Mouse (Mus musculus) hindbrain, postnatal 0 days (tissue): ENCODE data around the gene Sun1. TPM values are rescaled to one million over a fixed set of nuclear protein-coding genes. Genes with fewer than 3 reads are reported as not detected.

Experiments
- ATAC-seq: fragments of 200-750 bp; cut with Nextera tagmentation; 2 replicates; pipeline ENCODE4 v1.8.0; 2017; ENCODE audit warnings: mild to moderate bottlenecking, moderate TSS enrichment, moderate library complexity
- DNase-seq: peaks from one replicate; pipeline ENCODE4 v3.0.0-alpha.2; 2015; ENCODE audit warnings: low spot score
- H3K27ac ChIP-seq: fragments of 300-500 bp; sonication (generic); 2 replicates; pipeline ENCODE4 v1.5.1; 2014; ENCODE audit warnings: mild to moderate bottlenecking
- H3K27me3 ChIP-seq: fragments of 300-500 bp; sonication (generic); 2 replicates; pipeline ENCODE4 v1.6.1; 2014; ENCODE audit warnings: low read length, mixed read lengths; ENCODE audit not compliant: insufficient read depth
- H3K36me3 ChIP-seq: fragments of 300-500 bp; sonication (generic); 2 replicates; pipeline ENCODE4 v1.6.1; 2014; ENCODE audit warnings: low read length, mixed read lengths; ENCODE audit not compliant: insufficient read depth
- H3K4me1 ChIP-seq: fragments of 300-500 bp; sonication (generic); 2 replicates; pipeline ENCODE4 v1.6.1; 2014; ENCODE audit warnings: antibody characterized with exemption, low read length, mixed read lengths; ENCODE audit not compliant: insufficient read depth
- H3K4me2 ChIP-seq: fragments of 300-500 bp; sonication (generic); 2 replicates; pipeline ENCODE4 v1.6.1; 2014; ENCODE audit warnings: low read depth, mild to moderate bottlenecking, low read length, moderate library complexity, mixed read lengths
- H3K4me3 ChIP-seq: fragments of 300-500 bp; sonication (generic); 2 replicates; pipeline ENCODE4 v1.5.1; 2014; ENCODE audit warnings: low read length
- H3K9ac ChIP-seq: fragments of 300-500 bp; sonication (generic); replicated peaks from 2 replicates; pipeline ENCODE4 v1.6.1; 2014; ENCODE audit warnings: mild to moderate bottlenecking, low read length, moderate library complexity, mixed read lengths
- H3K9me3 ChIP-seq: fragments of 300-500 bp; sonication (generic); 2 replicates; pipeline ENCODE4 v1.6.1; 2016; ENCODE audit warnings: low read length, mixed read lengths
- CTCF ChIP-seq: IDR thresholded peaks from 2 replicates; pipeline ENCODE4 v1.5.1; 2016; ENCODE audit warnings: antibody characterized with exemption, control low read depth, low read depth
- WGBS: fragments of 180-500 bp; shearing (Covaris S2); extraction: QIAGEN DNeasy Blood & Tissue Kit; methylation state at CpG from one replicate; pipeline ENCODE4 v1.1.7; 2014; 5-methylcytosine and 5-hydroxymethylcytosine counted together
- polyA plus RNA-seq: library from polyadenylated mRNA; unstranded; fragments of >200 nt; fragmentation: Nextera tagmentation; extraction: Ambion mirVana; gene quantifications from 2 replicates; pipeline ENCODE4 v1.2.1, GENCODE M21; 2015
- total RNA-seq: library from RNA; depleted of rRNA; stranded (reverse); fragments of >200 nt; gene quantifications from 2 replicates; pipeline ENCODE4 v1.2.3, GENCODE M21; 2014

Gene Sun1
- total and polyA plus RNA-seq, 2 experiments from 2014 or later = 33.9 to 78.5 TPM

DNA sequence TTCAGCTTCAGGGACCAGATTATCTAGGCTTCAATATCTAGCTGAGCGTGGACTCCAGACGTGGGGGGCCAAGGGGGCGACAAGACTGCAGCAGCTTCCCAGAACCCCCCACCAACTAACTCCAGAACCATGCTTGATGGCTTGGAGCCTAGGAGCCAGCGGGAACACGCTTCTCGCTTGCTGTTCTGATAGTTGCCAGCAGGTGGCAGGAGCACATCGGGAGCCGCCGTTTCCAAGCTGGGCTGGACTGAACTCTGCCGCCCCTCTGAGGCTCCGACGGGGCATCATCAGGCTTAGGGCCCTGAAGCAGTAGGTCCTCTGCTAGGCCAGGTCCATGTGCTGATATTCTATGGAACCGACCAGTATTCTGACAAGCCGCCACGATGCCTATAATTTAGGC is 81.8 kb downstream of the Sun1 start:
- DNase-seq = peak; percentile 90
- H3K27ac ChIP-seq = no peak overlapping the region
- TF ChIP-seq CTCF = peak; percentile 98
- ATAC-seq = peak; percentile 68
- WGBS = 7% methylated on average over 15 of the region's 15 CpGs
- no peaks in the 10 kb centered on the region for H3K9me3 ChIP-seq
- H3K4me1 ChIP-seq = no peaks in the 10 kb centered on the region
- no peaks in the 10 kb centered on the region for H3K27me3 ChIP-seq
- H3K9ac ChIP-seq = no peak overlapping the region
- H3K36me3 ChIP-seq = no peaks in the 10 kb centered on the region; the same call in 1 of the 2 replicates
- H3K4me2 ChIP-seq = no peak overlapping the region
- H3K4me3 ChIP-seq = no peak overlapping the region

DNA sequence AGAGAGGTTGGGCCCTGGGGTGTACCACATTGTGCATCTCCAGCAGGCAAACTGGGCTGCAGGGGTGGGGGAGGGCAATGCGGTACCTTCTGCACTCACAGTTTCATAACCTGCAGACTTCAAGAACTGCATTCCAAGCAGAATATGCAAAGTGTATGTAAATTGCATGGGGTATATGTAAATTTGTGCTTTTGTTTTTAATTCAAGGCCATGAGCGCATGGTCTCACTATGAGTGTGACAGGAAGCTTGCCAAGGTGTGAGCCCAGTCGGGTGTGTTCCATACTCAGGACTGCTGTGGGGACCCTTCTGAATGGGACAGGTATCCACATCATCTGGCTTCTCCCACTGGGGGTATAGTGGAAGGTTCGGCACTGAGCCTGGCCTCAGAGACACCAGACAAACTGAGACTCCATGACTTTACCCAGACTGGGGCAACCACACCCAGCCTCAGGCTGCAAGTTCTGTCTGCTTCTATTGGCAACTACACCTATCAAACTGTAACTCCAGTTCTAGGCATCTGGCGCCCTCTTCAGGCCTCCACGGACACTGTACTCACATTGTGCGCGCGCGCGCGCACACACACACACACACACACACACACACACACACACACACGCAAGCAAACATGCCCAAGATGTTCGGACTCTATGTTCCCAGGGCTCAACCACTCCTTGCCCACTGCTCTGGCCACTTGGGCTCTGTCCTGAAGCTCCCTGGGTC is 83.2 kb downstream of the Sun1 start:
- H3K4me1 ChIP-seq = no peaks in the 10 kb centered on the region
- no peaks in the 10 kb centered on the region for H3K9me3 ChIP-seq
- H3K4me3 ChIP-seq = no peak overlapping the region
- DNase-seq (no peak), ATAC-seq (no peak)
- no peaks in the 10 kb centered on the region for H3K27me3 ChIP-seq
- H3K27ac ChIP-seq = no peak overlapping the region
- 95% methylated on average over 14 of the region's 14 CpGs for WGBS
- peak; percentile 25; the same call in 1 of the 2 replicates for TF ChIP-seq CTCF
- H3K4me2 ChIP-seq = no peak overlapping the region
- H3K9ac ChIP-seq = no peak overlapping the region
- H3K36me3 ChIP-seq = no peaks in the 10 kb centered on the region; the same call in 1 of the 2 replicates

- H3K9me3 ChIP-seq = no peaks in the 10 kb centered on the region
- WGBS = 47% methylated on average over 8 of the region's 8 CpGs
- H3K9ac ChIP-seq = no peak overlapping the region
- ATAC-seq (no peak), DNase-seq (no peak)
- no peaks in the 10 kb centered on the region for H3K4me1 ChIP-seq
- H3K36me3 ChIP-seq = no peaks in the 10 kb centered on the region; the same call in 1 of the 2 replicates
- no peak overlapping the region for H3K27ac ChIP-seq
- no peak overlapping the region for H3K4me2 ChIP-seq
- TF ChIP-seq CTCF = no peak
- no peaks in the 10 kb centered on the region for H3K27me3 ChIP-seq
- H3K4me3 ChIP-seq = no peak overlapping the region
Observed at GRCm38 (mm10) chr5:139285383-139286067, 85.1 kb downstream of the Sun1 start.

DNA sequence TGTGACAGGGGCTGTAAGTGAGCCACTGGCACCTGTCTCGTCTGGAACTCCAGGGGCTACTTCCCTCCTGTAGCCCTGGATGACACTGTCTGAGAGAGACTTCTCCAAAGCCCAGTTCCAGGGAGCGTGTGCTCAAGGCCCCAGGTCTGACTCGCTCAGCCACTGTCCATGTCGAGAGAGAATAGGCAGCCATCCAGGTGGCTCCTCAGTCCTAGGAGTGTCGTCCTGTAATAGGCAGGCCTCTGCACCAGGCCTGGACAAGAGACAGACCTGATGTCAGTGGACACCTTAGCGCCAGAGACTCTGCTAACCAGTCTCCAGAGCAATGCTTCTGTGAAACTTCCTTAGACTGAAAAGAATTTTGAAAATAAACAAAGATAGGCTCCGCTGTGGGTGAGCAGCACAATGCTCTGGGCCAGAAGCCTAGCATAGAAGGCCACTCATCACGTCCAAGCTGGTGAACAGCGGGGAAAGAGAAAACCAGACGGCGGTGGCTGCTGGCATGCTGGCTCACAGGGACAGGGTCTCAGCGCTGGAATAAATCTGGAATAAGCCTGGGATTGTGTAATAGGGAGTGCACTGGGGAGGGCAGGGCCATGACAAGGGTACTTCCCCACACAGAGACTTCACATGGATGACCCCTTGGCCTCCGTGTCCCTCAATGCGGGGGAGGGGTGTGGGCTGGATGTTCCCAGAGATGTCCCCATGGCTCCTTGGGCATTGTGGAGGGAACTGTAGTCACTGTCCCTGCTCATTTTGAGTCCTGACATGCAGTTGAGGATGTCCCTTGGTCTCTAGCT is 85.9 kb downstream of the Sun1 start:
- 63% methylated on average over 14 of the region's 14 CpGs for whole genome bisulfite sequencing

DNA sequence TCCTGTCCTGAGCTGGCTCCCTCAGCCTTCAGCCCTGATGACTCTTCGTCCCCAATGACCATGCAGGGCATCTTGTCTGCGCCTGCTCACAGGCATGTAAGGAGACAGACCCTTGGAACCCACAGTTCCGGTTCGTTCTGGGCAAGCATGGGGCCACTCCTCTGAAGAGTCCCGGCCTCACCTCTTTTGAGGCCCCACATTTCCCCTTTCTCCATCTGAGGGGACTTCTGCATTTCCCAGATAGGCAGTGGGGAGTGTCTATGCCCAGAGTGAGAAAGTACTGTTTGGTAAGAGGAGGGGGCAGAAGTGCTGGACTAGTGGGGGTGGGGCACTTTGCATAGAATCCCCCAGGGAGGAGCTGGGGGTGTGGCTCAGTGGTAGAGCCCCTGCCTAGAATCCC is 86.7 kb downstream of the Sun1 start:
- no peaks in the 10 kb centered on the region for H3K9me3 ChIP-seq
- TF ChIP-seq CTCF = no peak
- H3K27me3 ChIP-seq = no peaks in the 10 kb centered on the region

More for the DNA sequence above, 85.9 kb downstream of the Sun1 start:
- Histone ChIP-seq H3K27me3 (no peaks in the 10 kb centered on the region), H3K4me1 (no peaks in the 10 kb centered on the region), H3K9me3 (no peaks in the 10 kb centered on the region), H3K4me2 (no peak overlapping the region), H3K4me3 (no peak overlapping the region), H3K36me3 (no peaks in the 10 kb centered on the region; the same call in 1 of the 2 replicates), H3K27ac (no peak overlapping the region), H3K9ac (no peak overlapping the region)
- DNase-seq (no peak), ATAC-seq (no peak)
- no peak for TF ChIP-seq CTCF

DNA sequence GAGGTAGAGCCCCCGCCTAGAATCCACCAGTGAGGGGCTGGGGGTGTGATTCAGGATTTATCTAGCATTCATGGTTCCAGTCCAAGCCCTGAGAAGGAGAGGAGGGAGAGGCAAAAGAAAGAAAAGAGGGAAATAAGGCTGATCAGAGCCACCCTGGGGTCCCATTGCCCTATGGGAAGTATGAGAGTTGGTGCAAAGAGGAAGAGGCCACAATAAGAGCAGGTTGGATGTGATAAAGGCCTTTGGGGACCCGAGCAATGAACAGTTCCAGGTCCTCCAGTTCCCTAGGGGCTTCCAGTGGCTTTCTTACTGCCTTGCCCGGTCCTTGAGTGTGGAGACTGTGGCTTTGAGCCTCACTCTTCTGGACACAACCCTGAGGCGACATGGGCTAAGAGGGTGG is 87.3 kb downstream of the Sun1 start:
- no peaks in the 10 kb centered on the region; the same call in 1 of the 2 replicates for H3K36me3 ChIP-seq
- DNase-seq (no peak), ATAC-seq (no peak)
- H3K4me1 ChIP-seq = no peaks in the 10 kb centered on the region
- no peak overlapping the region for H3K4me3 ChIP-seq
- H3K27ac ChIP-seq = no peak overlapping the region
- 83% methylated on average over 4 of the region's 4 CpGs for WGBS
- TF ChIP-seq CTCF = no peak
- no peak overlapping the region for H3K9ac ChIP-seq
- no peaks in the 10 kb centered on the region for H3K27me3 ChIP-seq
- no peak overlapping the region for H3K4me2 ChIP-seq
- no peaks in the 10 kb centered on the region for H3K9me3 ChIP-seq

More for the DNA sequence above, 86.7 kb downstream of the Sun1 start:
- no peak for ATAC-seq
- Histone ChIP-seq H3K4me3 (no peak overlapping the region), H3K9ac (no peak overlapping the region), H3K4me1 (no peaks in the 10 kb centered on the region), H3K27ac (no peak overlapping the region), H3K36me3 (no peaks in the 10 kb centered on the region; the same call in 1 of the 2 replicates), H3K4me2 (no peak overlapping the region)
- WGBS = 96% methylated on average over 5 of the region's 5 CpGs
- DNase-seq = no peak
